Mouse (Mus musculus): ENCODE data around the gene Ska2. TPM values are rescaled to one million over a fixed set of nuclear protein-coding genes. Genes with fewer than 3 reads are reported as not detected.

Gene Ska2
- total and polyA plus RNA-seq, 3 experiments, result 23.7 to 57.6 (median 39.3) TPM

GRCm38 (mm10) chr11:87126824-87127816 is 18.1 kb downstream of the Ska2 start, which contains the start of gene Trim37 (continued):
- TF ChIP-seq GABPA (IDR thresholded peaks at IDR 0.05; ENCODE audit: insufficient replicate concordance, low read depth, low read length), result no peak

DNA sequence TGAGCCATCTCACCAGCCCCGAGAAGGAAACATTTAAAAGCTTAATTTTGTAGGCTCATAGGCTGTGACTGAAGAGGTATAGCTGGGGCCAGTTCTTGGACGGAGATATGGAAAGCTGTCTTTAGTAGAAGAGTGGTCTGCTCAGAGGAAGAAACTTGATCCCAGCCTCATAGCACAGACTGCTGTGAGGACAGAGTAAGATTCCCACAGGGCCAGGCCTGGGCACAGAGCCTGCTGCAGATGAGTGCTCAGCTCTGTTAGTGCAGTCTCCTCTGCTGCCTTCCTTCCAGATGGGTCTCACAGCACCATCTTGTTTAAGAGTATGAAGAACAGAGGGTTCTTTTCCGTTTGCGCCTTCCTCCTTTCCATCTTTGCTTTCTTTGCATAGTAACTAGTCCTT is 27.2 kb downstream of the Ska2 start:
- Histone ChIP-seq H3K4me3 (replicated peaks in 1 of 3; ENCODE audit: low read depth in 2 of 3, low read length in 2 of 3, poor library complexity in 1 of 3) (no peak overlapping the region), H3K9ac (ENCODE audit: insufficient read depth, low read depth) (no peak overlapping the region), H3K4me1 (ENCODE audit: control insufficient read depth in 1 of 2, insufficient read depth in 2 of 2) (peaks cover 0 to 2% of the 10 kb centered on the region in 2 experiments; a peak in 1 of 4 replicates), H3K9me3 (replicated peaks; ENCODE audit: low read length) (no peaks in the 10 kb centered on the region), H3K27ac (ENCODE audit: insufficient read depth, low read depth) (no peak overlapping the region), H3K79me2 (replicated peaks; ENCODE audit: control insufficient read depth, extremely low read depth, insufficient read depth, poor library complexity, severe bottlenecking) (no peaks in the 10 kb centered on the region), H3K4me2 (ENCODE audit: insufficient read depth, low read depth, poor library complexity, severe bottlenecking) (no peak overlapping the region), H3K27me3 (replicated peaks) (no peaks in the 10 kb centered on the region), H3K36me3 (replicated peaks in 1 of 2; ENCODE audit: control insufficient read depth in 1 of 2, insufficient read depth in 1 of 2, low read length in 1 of 2) (peaks cover 5 to 53% of the 10 kb centered on the region in 2 experiments)
- TF ChIP-seq TBP (conservative IDR thresholded peaks at IDR 0.05; ENCODE audit: low read depth, low read length) (no peak), ZC3H11A (IDR thresholded peaks at IDR 0.05; ENCODE audit: low read depth, low read length) (no peak), NELFE (IDR thresholded peaks at IDR 0.05; ENCODE audit: low read depth, low read length) (no peak), EP300 (IDR thresholded peaks at IDR 0.05; ENCODE audit: low read length) (no peak), ZMIZ1 (IDR thresholded peaks at IDR 0.05; ENCODE audit: low read depth, low read length) (no peak), USF1 (IDR thresholded peaks at IDR 0.05; ENCODE audit: low read depth, low read length) (no peak), KAT2A (IDR thresholded peaks at IDR 0.05; ENCODE audit: insufficient replicate concordance, low read length) (no peak)
- no peak for DNase-seq (ENCODE audit: extremely low read depth)
- dilution Hi-C loops (cut with MboI; ENCODE audit: extremely low pct_ligation_motif_present, extremely low pct_unique_long_range_greater_than_20kb, low sequenced_read_pairs) (no loop called here), in situ Hi-C loops (cut with MboI; ENCODE audit: low pct_ligation_motif_present, low pct_unique_long_range_greater_than_20kb, low sequenced_read_pairs) (no loop called here)

DNA sequence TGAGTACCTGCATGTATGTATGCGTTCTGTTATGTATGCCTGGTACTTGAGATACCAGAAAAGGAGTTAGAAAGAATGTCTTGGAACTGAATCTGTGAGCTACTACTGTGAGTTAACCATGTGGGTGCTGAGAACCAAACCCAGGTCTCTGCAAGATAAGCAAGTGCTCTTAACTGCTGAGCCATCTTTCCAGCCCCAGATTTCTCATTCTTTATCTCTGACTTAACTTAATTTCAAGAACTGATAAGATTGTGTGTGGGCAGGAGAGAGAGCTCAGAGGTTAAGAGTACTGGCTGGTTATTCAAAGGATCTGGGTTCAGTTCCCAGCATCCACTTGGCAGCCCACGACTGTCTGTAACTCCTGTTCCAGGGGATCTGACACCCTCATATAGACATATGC is 49.0 kb downstream of the Ska2 start:
- Histone ChIP-seq H3K27ac (ENCODE audit: insufficient read depth, low read depth) (no peak overlapping the region), H3K27me3 (replicated peaks) (no peaks in the 10 kb centered on the region), H3K4me1 (ENCODE audit: control insufficient read depth in 1 of 2, insufficient read depth in 2 of 2) (no peaks in the 10 kb centered on the region), H3K9ac (ENCODE audit: insufficient read depth, low read depth) (no peak overlapping the region), H3K4me2 (ENCODE audit: insufficient read depth, low read depth, poor library complexity, severe bottlenecking) (no peak overlapping the region), H3K79me2 (replicated peaks; ENCODE audit: control insufficient read depth, extremely low read depth, insufficient read depth, poor library complexity, severe bottlenecking) (no peaks in the 10 kb centered on the region), H3K9me3 (replicated peaks; ENCODE audit: low read length) (no peaks in the 10 kb centered on the region), H3K36me3 (replicated peaks in 1 of 2; ENCODE audit: control insufficient read depth in 1 of 2, insufficient read depth in 1 of 2, low read length in 1 of 2) (peaks cover 9 to 58% of the 10 kb centered on the region in 2 experiments), H3K4me3 (replicated peaks in 1 of 3; ENCODE audit: low read depth in 2 of 3, low read length in 2 of 3, poor library complexity in 1 of 3) (no peak overlapping the region)
- TF ChIP-seq MAZ (IDR thresholded peaks at IDR 0.05; ENCODE audit: low read depth, low read length) (no peak), NELFE (IDR thresholded peaks at IDR 0.05; ENCODE audit: low read depth, low read length) (no peak), MAX (IDR thresholded peaks at IDR 0.05; ENCODE audit: low read length) (no peak), IRF4 (IDR thresholded peaks at IDR 0.05; ENCODE audit: low read depth, low read length) (no peak), MXI1 (IDR thresholded peaks at IDR 0.05; ENCODE audit: low read depth, low read length) (no peak), RAD21 (IDR thresholded peaks at IDR 0.05; ENCODE audit: low read depth, low read length) (no peak), MEF2A (IDR thresholded peaks at IDR 0.05; ENCODE audit: borderline replicate concordance, low read depth, low read length) (no peak), BHLHE40 (IDR thresholded peaks at IDR 0.05; ENCODE audit: low read depth, low read length) (no peak), PAX5 (IDR thresholded peaks at IDR 0.05; ENCODE audit: low read length) (no peak), EP300 (IDR thresholded peaks at IDR 0.05; ENCODE audit: low read length) (no peak), UBTF (IDR thresholded peaks at IDR 0.05; ENCODE audit: low read depth, low read length) (no peak), USF2 (conservative IDR thresholded peaks at IDR 0.05; ENCODE audit: low read depth, low read length) (no peak), CHD2 (IDR thresholded peaks at IDR 0.05; ENCODE audit: low read length) (no peak), USF1 (IDR thresholded peaks at IDR 0.05; ENCODE audit: low read depth, low read length) (no peak), KAT2A (IDR thresholded peaks at IDR 0.05; ENCODE audit: insufficient replicate concordance, low read length) (no peak), ZMIZ1 (IDR thresholded peaks at IDR 0.05; ENCODE audit: low read depth, low read length) (no peak), RCOR1 (conservative IDR thresholded peaks at IDR 0.05; ENCODE audit: low read depth, low read length) (no peak), ZKSCAN1 (IDR thresholded peaks at IDR 0.05; ENCODE audit: borderline replicate concordance, low read depth, low read length) (no peak), E2F4 (IDR thresholded peaks at IDR 0.05; ENCODE audit: insufficient replicate concordance, low read depth, low read length) (no peak)
- in situ Hi-C loops (cut with MboI; ENCODE audit: low pct_ligation_motif_present, low pct_unique_long_range_greater_than_20kb, low sequenced_read_pairs), result no loop called here
- dilution Hi-C loops (cut with MboI; ENCODE audit: extremely low pct_ligation_motif_present, extremely low pct_unique_long_range_greater_than_20kb, low sequenced_read_pairs), result no loop called here
- DNase-seq (ENCODE audit: extremely low read depth), result no peak
